Comparison of ENCODE assay signal across 16 mouse cellular contexts in the genomic region with DNA sequence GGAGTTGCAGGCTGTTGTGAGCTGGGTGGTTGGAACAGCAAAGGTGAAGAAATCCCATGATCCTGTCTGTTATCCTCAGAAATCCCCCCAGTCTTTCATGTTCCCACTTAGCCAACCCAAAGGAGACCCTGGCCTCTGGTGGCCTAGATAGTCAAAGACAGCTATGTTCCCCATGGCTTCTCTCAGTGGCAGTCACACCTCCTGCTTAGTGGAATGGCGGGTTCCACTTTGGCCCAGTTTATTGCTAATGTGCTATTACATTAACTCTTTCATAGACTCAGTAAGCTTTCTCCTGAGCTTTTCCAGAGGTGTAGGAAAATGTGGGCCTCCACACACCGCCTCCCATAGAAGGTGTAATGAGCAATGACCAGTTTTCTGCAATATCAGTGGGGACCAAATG. TPM values are rescaled to one million over a fixed set of nuclear protein-coding genes. Genes with fewer than 3 reads are reported as not detected.
DNase-seq lines count a peak whose midpoint lies in the region; ATAC-seq and TF ChIP-seq lines count a peak whose summit lies in the region.
"Had no signal": no experiment of that assay in that cellular context is flagged by ENCODE, and none has a peak within 500 bp of the region (broad histone marks: within the 10 kb centered on the region; RNA-seq: fewer than 3 reads in every experiment).

No protein-coding gene starts in this region.

- no peaks in the 10 kb centered on the region for H3K9me3 ChIP-seq in kidney, embryonic 15.5 days (replicated peaks)
- H3K9me3 ChIP-seq in heart, embryonic 13.5 days = no peaks in the 10 kb centered on the region

- no peaks in the 10 kb centered on the region; the same call in 1 of the 2 replicates for H3K36me3 ChIP-seq in heart, adult 2 months (ENCODE audit: control insufficient read depth, insufficient read depth, low read length)
- no peaks in the 10 kb centered on the region for H3K36me3 ChIP-seq in kidney, embryonic 15.5 days
- no peaks in the 10 kb centered on the region for H3K36me3 ChIP-seq in heart, embryonic 13.5 days

- peak; percentile 24; the same call in 1 of the 2 replicates for TF ChIP-seq CTCF in heart, adult 2 months (IDR thresholded peaks at IDR 0.05)

- no peak for DNase-seq in heart, adult 2 months
- DNase-seq in heart, postnatal 10 days = no peak
- DNase-seq in kidney, postnatal 36 days = peak; percentile 36 to 41
- DNase-seq in retina, embryonic 14.5 days (ENCODE audit: low spot score) = peak; percentile 40
- no peak for DNase-seq in cerebellum, adult 8-10 months
- no peak for DNase-seq in lung, postnatal 10 days
- DNase-seq: B cell, adult 2 months; liver; spleen, adult 18-20 months had no signal

- H3K4me1 ChIP-seq in heart, adult 2 months (ENCODE audit: control insufficient read depth, insufficient read depth, low read length) = peaks cover 6% of the 10 kb centered on the region
- H3K4me1 ChIP-seq in kidney, embryonic 15.5 days = peaks cover 25% of the 10 kb centered on the region
- peaks cover 46% of the 10 kb centered on the region for H3K4me1 ChIP-seq in heart, embryonic 13.5 days

- H3K4me2 ChIP-seq in kidney, embryonic 15.5 days = no peak overlapping the region
- peak overlapping the region; percentile 36; the same call in 1 of the 2 replicates for H3K4me2 ChIP-seq in heart, embryonic 13.5 days

- H3K4me3 ChIP-seq in heart, adult 2 months = no peak overlapping the region
- H3K4me3 ChIP-seq in kidney, embryonic 15.5 days (replicated peaks) = no peak overlapping the region
- no peak overlapping the region for H3K4me3 ChIP-seq in heart, embryonic 13.5 days

- 63% methylated on average over 2 of the region's 2 CpGs for WGBS in heart, adult 2 months
- 61% methylated on average over 2 of the region's 2 CpGs for WGBS in kidney, embryonic 15.5 days
- WGBS in heart, embryonic 13.5 days = 50% methylated on average over 2 of the region's 2 CpGs

- no peak for TF ChIP-seq EP300 in heart, adult 2 months (IDR thresholded peaks at IDR 0.05; ENCODE audit: insufficient read depth, low read depth, low read length)

- TF ChIP-seq POLR2A in heart, adult 2 months (IDR thresholded peaks at IDR 0.05; ENCODE audit: insufficient read depth, low read depth, low read length) = no peak

- no peaks in the 10 kb centered on the region for H3K27me3 ChIP-seq in heart, adult 2 months (ENCODE audit: control insufficient read depth, insufficient read depth, low read length)
- no peaks in the 10 kb centered on the region for H3K27me3 ChIP-seq in kidney, embryonic 15.5 days
- H3K27me3 ChIP-seq in heart, embryonic 13.5 days (replicated peaks) = no peaks in the 10 kb centered on the region

- intact Hi-C loops in heart, adult 2 months (cut with DNase I) = loop anchor here (2.0 kb wide), 2 partner anchors 125 to 441 kb away; no protein-coding TSS in a partner anchor
- intact Hi-C loops in heart, postnatal 10 days (cut with DNase I) = loop anchor here (5.0 kb wide), 3 partner anchors 39 to 149 kb away; no protein-coding TSS in a partner anchor

- H3K9ac ChIP-seq in heart, adult 2 months (ENCODE audit: low read depth, low read length) = peak overlapping the region; percentile 55
- H3K9ac ChIP-seq in kidney, embryonic 15.5 days = no peak overlapping the region
- H3K9ac ChIP-seq in heart, embryonic 13.5 days = no peak overlapping the region

- H3K79me2 ChIP-seq in heart, adult 2 months (replicated peaks; ENCODE audit: control insufficient read depth, insufficient read depth, low read length) = no peaks in the 10 kb centered on the region

- ATAC-seq in kidney, embryonic 15.5 days (replicated peaks; ENCODE audit: low FRiP score) = no peak
- ATAC-seq in heart, embryonic 13.5 days (ENCODE audit: extremely low read depth, insufficient number of reproducible peaks, low FRiP score, low TSS enrichment) = no peak
- ATAC-seq: forebrain, embryonic 16.5 days had no signal

- H3K27ac ChIP-seq in heart, adult 2 months = peak overlapping the region; percentile 82
- H3K27ac ChIP-seq in kidney, embryonic 15.5 days = no peak overlapping the region
- peak overlapping the region; percentile 93 for H3K27ac ChIP-seq in heart, embryonic 13.5 days (replicated peaks)

RNA-seq across cellular contexts. Expression of gene Xcl1, which starts 39.5 kb away (rescaled TPM):
- not detected for total RNA-seq in heart, adult 2 months (2021)
- polyA plus RNA-seq in heart, adult 2 months (2012; rRNA removed) = 0.27 TPM in 1 of 2 replicates, not detected in the other
- total RNA-seq in heart, postnatal 10 days (2021) = not detected
- not detected in 2 replicates for polyA plus RNA-seq in kidney, embryonic 15.5 days (2015; fragmentation: Nextera tagmentation; extraction: Ambion mirVana)
- not detected in 2 replicates for polyA plus RNA-seq in heart, embryonic 13.5 days (2015; fragmentation: Nextera tagmentation; extraction: Ambion mirVana)
- total RNA-seq: left cerebral cortex, adult 8-10 months; MEL had no signal
- polyA plus RNA-seq: brain, embryonic 14.5 days; embryonic facial prominence, embryonic 14.5 days; forebrain, embryonic 16.5 days had no signal

Comparison
In these comparisons a context has a peak if more than half of its experiments do, and no peak if none do; other contexts are left out.
1. DNase-seq: peak in kidney, postnatal 36 days (2 of 2) and retina, embryonic 14.5 days (single experiment); none in heart, adult 2 months (0 of 2), heart, postnatal 10 days (0 of 2), cerebellum, adult 8-10 months (single experiment) and lung, postnatal 10 days (single experiment).